Mouse (Mus musculus) heart, adult 18-20 months (tissue): ENCODE data around the gene Catsper3. TPM values are rescaled to one million over a fixed set of nuclear protein-coding genes. Genes with fewer than 3 reads are reported as not detected.

Experiments used
- DNase-seq, 2 experiments: peaks; one replicate each; pipeline ENCODE4 v3.0.0; 2021 to 2022; ENCODE audit warnings: mixed read lengths in 1 of 2
- long read RNA-seq, 2 experiments: library from polyadenylated mRNA; stranded (forward); transcript quantifications; one replicate each; pipeline ENCODE4 v2.0.0; 2021
- total RNA-seq, 2 experiments: library from RNA; stranded (reverse); gene quantifications; 2 replicates each; pipeline ENCODE4 v1.2.3; 2021

The Catsper3 gene
- under 1 TPM; 0.20 to 0.21 TPM for total RNA-seq
- long read RNA-seq, experiment 1, partial matches to known transcripts: 0 of 1 reads
- long read RNA-seq, experiment 1, other reads (novel, unspliced or antisense): 1 of 1 reads
- long read RNA-seq, experiment 2: 0 reads

DNA sequence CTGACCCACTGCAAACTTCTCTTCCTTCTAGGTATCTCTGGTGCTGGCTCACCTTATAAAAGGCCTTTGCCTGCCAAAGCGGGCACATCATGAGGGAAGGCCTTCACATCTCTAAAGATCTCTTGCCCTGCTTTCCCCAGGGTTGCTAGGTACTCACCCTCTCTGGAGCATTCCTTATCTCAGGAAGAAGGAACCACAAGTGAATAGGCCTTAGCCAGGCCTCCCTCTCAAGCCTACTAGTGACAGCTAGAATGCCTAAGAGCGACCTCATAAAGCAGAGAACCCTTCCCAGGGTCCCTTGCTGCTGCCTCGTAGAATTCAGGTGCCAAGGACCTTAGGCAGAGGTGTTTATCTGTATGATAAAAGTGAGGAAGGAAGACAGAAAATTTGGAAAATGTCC lies at the start of gene Catsper3:
Gene Catsper3 (plus strand): TSS at position 301 of the 400 bp plus-strand sequence.
- no peak for DNase-seq

DNA sequence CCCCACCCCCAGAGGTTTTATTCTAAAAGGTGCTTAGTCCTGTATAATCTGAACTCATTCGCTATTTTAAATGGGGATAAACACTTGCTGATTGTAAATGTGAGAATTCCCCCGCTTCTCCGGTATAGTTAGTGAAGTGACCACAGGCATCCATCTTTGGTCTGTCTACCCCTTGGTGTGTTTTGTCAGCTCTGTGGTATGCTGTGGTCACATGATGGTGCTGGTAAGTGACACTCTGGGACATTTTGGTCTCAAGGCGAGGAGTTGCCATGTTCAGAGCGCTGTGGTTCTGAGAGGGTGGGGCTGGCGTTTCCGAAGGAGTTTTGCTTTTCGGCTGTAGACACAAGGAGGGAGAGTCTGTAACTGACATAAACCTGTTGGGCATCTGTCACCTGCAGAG lies 46.5 kb upstream of the Catsper3 start:
- DNase-seq: no peak

DNA sequence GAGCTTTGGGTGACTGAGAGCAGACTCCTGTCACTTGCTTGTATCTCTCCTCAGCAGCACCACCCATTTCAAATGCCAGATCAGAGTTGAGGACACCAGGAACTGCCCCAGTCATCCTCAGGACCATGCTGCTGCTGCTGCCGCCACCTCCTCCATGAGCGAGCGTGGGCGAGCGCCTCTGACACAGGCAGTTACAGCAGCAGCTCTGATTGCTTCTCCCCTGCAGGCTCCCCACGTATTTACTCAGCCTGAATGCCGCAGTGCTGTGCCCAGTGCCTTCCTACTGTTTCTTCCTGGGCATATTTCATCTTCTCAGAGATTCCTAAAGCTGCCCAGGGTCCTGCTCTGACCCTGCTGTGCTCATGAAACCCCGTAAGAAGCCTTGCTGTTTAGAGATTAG lies 42.1 kb upstream of the Catsper3 start:
- DNase-seq: no peak

DNA sequence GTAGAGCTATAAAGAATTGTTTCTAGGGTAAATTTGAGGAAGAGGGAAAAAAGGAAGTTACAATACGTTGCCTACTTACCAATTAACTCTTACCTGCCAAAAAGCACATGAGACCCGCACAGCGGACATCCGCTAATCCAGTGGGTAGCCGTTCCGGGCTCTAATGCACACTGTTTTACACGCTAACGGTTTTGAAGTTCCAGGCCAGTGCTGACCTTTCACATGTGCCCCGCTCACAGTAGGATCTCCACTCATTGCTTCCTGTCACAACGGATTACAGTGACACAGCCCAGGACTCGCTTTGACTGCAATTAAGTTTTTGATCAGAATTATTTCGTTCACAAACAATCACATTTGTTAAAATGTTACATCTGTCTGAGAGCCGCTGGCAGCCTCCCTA lies 30.0 kb upstream of the Catsper3 start:
- no peak for DNase-seq

DNA sequence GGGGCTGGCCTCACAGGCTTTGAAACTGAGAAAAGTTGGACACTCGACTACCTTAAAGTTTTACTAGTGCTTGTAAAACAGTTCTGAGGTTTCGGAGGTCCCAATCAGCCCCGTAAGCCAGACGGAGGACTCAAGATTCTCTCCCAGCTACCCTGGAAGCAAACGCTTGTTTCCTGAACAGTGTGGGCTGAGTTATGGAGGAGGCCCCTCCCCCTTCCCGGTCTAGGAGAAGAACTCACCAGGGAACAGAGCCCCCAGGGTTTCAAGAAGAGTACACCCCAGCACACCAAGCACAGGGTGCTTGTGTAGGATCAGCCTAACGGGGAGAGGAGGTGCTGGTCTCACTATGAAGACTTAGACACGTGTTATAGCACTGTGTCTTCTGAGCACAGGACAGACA lies 27.6 kb upstream of the Catsper3 start:
- no peak for DNase-seq

DNA sequence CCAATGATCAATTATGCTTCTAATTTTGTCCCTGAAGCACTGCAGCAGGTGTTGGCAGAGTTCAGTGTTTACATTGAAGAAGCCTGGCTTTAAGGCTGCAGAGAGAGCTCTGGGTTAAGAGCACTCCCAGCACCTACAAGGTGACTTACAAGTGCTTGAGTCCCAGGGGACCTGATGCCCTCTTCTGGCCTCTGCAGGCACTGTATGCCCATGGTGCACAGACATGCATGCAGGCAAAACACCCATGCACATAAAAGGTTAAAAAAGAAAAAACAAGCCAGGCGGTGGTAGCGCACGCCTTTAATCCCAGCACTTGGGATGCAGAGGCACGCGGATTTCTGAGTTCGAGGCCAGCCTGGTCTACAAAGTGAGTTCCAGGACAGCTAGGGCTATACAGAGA lies 26.7 kb upstream of the Catsper3 start:
- no peak for DNase-seq

DNA sequence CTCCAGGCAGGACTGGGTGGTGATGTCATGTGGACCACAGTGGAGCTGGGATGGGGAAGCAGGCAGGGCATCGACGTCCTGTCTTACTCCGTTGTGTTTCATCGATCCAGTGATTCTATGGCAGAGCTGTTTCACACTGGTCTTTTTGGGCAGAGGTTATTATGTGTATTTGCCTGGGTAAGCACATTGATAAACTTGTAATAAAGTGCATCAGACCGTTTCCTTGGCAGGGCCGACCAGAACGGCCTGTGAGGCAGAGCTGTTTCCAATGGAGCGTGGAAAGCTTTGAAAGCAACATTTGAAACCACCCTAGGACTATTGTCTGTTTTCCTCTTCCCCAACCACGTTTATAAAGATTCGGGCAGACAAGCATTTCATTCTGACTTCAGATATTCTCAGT lies 23.8 kb upstream of the Catsper3 start:
- no peak for DNase-seq

DNA sequence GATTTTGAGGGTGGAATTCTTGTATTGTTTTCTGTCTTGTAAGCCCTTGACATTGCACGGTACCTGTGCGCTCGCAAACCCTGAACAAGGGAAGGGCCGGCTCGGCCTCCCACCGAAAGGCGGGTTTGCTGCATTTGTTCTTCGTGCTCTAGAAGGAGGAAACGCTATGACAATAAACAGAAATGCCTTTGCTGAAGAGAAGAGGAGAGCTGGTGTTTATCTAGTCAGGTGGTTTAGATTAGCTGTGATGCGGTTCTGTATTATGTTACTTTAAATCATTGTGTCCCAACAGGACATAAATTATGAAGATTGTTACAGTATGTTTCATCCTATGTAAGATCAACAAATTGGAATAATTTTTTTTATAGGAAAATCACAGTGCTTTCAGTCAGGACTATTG lies 22.9 kb upstream of the Catsper3 start:
- DNase-seq: no peak

DNA sequence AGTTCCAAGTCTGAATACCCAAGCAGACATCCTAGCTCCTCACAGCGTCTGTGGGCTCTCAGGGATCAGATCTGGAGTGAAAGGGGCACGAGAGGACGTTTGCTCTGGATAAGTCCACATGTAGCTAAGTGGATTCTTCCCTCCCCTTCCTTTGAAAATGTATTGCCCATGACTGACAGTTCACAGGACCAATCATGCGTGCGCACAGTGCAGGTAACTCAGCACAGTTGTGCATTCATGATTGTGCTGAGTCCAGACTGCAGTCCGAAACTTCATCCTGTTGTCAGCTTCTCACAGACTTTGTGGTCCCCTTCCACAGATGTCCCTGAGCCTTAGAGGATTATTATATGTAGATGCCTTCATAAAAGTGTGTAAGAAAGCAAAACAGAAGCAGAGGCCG lies 10.0 kb upstream of the Catsper3 start:
- DNase-seq: no peak

DNA sequence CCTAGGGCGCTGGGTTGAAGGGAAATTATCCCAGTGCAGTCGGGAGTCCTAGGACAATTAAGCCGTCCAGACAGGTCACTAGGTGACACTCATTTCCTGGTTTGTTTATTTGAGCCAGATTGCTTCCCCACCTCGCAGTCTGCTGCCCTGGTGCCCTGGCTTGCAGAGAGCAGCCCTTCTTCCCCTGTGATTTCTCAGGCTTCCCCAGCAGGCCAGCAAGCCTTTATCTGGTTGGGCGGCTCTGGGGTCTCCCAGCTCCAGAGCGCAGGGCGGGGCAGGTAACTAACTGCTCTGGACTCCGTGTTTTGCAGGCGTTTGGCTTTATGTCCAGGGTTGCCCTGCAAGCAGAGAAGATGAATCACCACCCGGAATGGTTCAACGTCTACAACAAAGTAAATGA lies 9.3 kb upstream of the Catsper3 start:
- no peak for DNase-seq

DNA sequence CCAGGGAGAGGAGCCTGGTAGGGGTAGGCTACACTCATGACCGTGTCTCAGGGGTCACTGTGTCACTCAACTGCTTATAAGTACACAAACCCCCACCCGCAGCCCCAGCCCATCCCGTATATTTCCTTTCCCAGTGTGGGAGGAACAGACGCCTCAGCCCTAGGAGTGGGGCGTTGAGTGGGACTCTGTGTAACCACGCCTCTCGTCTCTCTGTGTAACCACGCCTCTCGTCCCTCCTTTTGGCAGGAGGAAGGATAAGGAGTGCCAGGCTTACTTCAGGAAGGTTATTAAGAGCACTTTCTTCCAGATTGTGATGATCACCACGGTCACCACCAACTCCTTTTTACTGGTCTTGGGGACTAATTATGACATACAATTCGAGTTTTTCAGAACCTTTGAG lies 1.8 kb downstream of the Catsper3 start:
- no peak for DNase-seq

DNA sequence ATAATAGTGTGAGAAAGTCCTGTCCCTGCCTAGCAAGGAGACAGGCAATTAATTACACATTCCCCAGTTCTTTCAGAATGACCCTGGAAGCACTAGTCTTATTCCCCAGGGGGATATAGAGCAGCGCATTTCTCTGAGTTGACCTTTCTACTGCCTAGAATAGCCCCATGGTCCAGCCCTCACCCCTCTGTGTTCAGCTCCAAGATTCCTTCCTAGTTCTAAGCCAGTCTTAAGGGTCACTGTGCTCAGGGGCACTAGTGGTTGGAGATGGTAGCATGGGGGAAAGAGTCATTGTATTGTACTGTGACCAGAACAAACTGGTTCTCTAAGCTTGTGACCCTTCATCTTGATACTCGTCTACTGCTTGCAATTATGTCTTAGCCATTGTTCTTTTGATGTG lies 16.9 kb downstream of the Catsper3 start:
- DNase-seq: no peak

DNA sequence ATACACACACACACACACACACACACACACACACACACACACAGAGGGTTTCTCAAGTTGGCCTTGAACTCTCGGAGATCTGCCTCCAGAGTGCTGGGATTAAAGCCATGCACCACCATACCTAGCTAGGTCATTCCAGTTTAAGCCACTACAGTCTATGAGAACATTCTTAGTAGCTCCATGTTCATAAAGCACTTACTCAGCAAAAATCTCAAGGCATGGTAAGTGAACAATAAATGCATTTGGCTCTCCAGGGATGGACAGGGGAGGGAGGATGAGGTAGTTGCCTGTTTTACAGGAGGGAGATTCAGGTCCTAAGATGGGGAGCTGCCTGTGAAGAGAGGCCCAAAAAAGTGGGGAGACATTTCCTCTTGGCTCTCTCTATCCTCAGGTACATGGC lies 19.6 kb downstream of the Catsper3 start:
- DNase-seq: no peak

DNA sequence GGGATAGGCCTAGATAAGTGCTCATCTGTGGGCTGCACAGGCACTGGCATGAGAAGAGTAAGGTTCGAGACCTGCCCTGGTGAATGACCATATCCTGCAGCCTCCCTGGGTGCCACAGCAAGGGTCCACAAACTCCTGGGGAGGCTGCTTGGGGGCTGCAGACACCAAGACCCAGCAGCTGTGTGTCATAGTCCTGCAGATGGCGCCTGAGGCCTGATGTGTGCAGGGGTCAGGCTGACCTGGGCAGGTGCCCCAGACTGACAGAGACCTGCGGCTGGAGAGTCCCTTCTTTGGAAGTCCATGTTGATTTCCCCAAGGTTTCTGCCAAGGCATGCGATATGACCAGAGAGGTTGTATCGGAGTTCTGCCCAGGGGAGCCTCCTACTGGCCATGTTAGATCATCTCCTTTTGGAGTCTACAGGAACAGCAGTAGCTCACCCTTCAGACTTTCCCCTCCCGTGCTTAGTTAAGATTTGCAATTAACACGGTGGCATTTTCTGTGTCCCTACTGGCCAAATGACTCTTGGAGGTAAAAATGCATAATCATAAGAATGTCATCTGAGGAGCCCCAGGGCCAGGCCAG lies 24.8 kb downstream of the Catsper3 start:
- DNase-seq: no peak

DNA sequence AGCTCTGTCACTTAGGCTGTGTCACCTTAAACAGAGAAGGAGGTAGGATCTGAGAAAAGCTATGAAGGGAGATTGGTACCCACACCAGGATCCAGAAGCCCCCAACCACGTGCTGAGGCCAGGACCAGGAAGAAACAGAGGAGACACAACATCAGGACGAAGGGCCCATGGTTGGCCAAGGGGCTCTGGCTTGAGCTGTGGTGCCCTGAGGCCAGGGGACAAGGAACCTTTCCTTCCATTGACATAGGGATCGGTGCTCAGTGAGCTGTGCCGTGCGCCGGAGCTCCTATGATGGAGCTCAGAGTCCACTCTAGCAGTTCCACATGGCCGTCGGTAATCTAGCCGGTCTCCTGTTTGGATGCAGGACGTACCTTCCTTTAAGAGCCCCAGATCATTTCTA lies 25.3 kb downstream of the Catsper3 start:
- DNase-seq: no peak

DNA sequence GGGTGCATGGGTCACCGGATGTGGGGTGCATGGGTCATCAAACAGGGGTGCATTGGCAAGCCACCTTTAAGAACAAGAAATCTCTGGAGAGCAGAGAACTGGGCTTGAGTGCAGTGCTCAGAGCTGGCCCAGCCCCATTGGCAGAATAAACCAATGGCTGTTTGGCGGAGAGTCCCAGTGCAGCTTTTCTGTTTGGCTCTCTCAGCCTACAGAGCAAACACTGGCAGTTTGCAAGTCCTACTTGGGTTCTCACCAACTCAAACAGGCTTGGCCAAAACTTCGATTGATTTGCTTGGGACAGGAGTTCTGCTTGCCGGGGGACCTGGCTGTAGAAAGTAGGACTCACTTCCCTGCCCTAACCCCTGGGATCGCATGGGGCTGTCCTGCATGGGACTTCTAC lies 26.6 kb downstream of the Catsper3 start:
- no peak for DNase-seq

DNA sequence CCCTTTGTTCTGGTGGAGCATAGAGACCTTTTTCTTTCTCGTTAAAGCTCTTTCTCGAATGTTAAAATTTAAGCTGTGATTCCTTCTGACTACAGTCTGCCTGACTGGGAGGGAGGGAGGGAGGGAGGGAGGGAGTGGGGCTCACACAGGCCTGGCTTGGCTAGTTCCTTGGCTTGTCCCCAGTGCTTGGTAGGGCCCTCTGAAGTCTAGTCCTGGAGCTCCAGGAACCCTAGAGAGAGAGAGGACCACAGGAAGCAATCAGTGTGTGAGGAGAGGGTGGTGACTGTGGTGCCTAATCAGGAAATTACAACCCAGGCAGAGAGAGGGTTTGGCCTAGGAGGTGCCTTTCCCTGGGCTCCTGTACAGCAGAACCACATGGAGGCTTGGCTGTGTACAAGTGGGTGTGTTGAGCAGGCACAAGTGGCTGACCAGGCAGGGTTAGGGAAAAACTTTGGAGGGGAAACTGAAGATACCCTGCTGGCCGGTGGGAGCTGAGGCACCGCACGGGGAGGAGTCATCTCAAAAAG lies 29.2 kb downstream of the Catsper3 start:
- no peak for DNase-seq

DNA sequence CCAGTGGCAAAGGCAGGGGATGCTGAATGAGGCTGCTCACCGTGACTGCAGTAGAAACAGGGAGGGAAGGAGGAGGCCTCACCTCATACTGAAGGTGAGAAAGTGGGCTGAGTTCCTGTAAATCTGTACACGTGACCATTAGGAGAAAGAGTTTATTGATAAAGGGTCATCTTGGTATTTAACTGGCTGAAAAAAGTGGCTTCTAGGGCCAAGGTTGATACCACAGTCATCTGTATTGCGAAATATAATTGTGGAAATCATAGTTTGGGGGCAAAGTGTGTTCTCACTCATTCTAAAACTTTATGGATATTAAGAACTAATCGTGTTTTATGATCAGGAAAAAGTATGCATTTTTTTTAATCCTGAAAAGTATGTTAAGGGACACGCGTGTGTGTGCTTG lies 30.5 kb downstream of the Catsper3 start:
- DNase-seq: no peak

DNA sequence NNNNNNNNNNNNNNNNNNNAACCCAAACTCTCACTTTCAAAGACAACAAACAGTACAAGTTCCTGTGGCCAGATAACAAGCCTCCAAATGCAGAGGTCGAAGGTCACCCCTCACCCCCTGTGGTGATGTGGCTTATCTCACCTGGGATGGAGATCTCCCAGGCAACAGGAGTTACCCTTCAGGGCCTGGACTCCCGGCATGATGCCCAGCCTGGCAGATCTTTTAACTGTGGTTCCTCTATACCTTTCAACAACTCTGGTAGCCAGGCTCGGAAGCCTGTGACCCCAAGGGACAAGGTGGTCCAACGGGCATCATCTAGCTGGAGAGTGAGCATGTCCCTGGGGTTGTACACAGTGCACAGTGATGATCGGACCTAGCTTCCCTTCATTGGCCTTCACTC lies 38.1 kb downstream of the Catsper3 start:
- DNase-seq: no peak

DNA sequence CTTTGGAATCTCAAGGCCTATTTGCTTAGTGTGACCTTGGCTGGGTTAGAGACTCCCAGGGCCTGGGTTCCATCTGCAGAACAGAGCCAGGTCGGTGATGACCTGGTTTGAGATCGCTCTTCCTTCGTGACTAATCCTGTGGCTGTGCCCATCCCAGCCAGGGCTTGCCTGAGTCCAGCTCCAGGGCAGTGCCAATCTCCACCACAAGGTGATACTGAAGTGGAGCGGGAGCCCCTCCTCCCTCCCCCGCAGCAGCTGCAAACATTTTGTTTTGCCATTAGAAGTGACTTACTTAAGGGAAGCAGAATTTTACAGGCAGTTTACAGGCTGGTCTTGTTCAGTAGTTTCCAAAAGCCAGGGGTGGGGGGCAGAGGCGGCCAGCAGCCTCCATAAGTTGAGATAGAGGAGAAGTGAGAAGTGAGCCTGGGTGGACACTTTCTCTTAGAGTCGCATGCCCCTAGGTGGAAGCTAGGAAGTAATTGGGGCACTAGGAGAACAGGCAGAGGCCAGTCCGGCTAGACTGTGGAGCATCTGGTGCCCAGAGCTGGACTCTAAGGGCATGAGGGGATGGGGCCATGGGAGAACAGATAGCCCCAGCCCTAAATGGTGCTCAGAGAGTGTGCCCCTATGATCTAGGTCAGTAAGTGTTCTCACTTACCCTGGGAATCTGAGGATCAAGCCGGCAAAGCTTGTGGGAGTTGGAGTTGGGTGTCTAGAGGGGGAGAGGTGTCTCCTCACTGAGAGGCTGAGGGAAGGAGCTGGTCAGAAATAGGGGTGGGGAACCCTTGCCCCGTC lies 40.0 kb downstream of the Catsper3 start:
- no peak for DNase-seq

DNA sequence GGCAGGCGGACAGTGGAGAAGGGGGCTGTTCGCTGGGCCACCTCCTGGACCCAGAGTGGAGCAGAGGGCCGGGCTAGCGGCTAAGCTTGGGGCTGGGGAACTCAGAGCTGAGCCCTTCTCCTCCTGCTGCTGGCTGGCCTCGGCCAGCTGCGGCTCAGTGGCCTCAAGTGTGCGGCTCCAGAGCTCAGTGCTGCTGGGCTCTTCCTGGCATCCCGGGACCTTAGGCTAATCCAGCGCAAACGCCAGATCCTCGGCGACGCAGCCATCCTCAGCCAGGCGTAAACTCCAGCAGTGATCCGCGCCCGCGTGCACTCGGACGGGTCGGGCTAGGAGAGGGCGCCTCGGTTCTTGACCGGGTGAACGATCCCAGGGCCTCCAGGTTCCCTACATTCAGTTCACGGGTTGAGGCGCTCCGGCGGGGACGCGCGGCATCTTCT lies 40.9 kb downstream of the Catsper3 start:
- no peak for DNase-seq

DNA sequence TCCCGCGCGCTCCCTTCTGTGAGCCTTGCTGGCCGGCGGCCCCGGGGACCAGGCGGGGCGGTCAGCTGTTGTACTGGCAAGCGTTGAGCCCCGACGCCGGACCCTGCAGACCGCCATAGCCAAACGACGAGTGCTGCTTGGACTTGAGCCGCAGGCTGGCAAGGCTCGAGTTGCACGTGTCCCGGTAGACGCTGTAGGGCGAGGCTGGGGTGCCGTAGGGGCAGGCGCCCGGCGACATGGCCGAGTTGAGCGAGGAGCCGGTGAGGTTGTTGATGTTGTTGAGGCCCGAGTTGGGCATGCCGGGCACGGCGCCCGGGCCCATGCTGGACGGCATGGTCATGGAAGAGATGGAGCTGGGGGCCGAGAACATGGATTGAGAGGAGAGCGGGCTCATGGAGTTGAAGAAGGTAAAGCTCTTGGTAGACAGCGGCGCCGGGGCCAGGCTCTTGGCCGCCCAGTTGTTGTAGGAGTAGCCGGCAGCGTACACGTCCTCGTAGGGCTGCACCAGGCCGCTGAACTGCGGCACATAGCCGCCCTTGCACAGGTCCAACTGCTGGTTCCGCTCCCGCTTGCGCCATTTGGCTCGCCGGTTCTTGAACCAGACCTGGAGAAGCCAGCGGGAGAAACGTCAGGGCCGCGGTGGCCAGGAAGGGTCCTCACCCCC lies 41.8 kb downstream of the Catsper3 start:
- DNase-seq: no peak
